Mouse (Mus musculus) cerebellum, postnatal 25 days (tissue): ENCODE data around the gene Zfand4.
"Not testable (repeated sequence)": the region's sequence is repeated elsewhere in the genome, so short reads cannot be mapped to it uniquely, and the experiment has no call there.

Experiments used
- DNase-seq, 2 experiments: peaks; one replicate each; pipeline ENCODE4 v3.0.0; 2021; ENCODE audit warnings: mixed read lengths in 2 of 2

The Zfand4 gene

DNA sequence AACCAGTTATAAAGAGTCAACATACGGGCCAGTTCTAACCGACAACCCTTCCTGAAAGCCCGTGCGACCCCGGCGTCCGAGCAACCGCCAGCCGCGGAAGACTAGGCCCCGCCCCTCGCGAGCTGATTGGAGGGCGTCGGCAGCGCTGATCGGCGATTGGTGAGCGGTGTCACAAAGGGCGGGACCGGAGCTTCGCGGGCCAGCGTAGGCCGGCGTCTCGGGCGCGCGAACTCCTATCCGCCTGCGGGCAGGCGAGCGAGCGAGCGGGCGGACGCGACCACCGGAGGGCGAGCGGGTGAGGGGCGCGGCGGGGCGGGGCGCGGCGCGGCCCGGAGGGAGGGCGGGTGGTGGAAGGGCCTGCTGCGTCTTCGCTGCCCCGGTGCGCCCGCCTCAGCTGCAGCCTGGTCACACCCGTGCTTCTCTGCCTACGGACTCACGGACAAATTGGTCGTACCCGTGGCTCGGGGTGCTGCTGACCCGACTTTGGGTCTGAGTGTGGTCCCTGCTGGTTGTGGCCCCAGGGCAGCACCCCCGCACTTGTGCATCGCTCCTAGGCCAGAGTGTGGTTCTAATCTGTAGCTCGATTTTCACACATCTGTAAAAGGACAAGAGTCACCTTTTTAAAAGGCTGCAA lies at the start of gene Zfand4:
TSS of gene Zfand4 (plus strand) at position 205 of the 634 bp plus-strand sequence.
- peak; percentile 94 to 96 for DNase-seq

- no peak for DNase-seq
Observed at GRCm38 (mm10) chr6:116227767-116228166, 36.3 kb upstream of the Zfand4 start.

- peak; percentile 70 to 84 for DNase-seq
Observed at GRCm38 (mm10) chr6:116228785-116229525, 35.1 kb upstream of the Zfand4 start.

GRCm38 (mm10) chr6:116234821-116235220 lies 29.2 kb upstream of the Zfand4 start:
- DNase-seq: not testable (repeated sequence)

- DNase-seq: peak in 1 of 2 experiments; percentile 20
Observed at GRCm38 (mm10) chr6:116235336-116235735, 28.7 kb upstream of the Zfand4 start.

GRCm38 (mm10) chr6:116238083-116238482 lies 25.9 kb upstream of the Zfand4 start:
- no peak for DNase-seq

DNA sequence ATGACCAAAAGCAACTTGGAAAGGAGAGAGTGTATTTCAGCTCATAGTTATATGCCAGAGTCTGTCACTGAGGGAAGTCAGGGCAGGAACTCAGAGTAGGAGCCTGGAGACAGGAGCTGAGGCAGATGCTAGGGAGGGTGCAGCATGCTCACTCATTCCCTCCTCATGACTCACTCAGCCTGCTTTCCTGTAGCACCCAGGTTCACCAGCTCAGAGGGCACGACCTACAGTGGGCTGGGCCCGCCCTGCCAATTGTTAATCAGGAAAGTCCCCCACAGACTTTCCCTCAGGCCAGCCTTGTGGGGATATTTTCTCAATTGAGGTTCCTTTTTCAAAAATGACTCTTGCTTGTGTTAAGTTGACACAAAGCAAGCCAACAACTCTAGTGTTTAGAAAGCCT lies 23.7 kb upstream of the Zfand4 start:
- DNase-seq: no peak

DNA sequence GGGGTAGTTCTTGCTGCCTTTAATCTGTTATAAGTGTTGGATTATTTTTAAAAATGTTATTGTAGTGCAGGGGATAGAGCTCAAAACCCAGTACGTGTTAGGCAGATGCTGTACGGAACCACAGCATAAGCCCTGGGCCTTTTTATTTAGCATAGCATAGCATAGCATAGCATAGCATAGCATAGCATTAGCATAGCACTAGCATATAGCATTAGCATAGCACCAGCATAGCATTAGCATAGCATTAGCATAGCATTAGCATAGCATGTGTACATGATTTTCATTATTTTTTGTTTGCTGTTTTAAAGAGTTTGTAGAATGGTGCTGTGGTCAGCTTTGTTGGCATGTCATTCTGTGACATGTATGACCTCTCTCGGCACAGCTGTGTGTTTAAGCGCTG lies 4.4 kb upstream of the Zfand4 start:
- DNase-seq: no peak

DNA sequence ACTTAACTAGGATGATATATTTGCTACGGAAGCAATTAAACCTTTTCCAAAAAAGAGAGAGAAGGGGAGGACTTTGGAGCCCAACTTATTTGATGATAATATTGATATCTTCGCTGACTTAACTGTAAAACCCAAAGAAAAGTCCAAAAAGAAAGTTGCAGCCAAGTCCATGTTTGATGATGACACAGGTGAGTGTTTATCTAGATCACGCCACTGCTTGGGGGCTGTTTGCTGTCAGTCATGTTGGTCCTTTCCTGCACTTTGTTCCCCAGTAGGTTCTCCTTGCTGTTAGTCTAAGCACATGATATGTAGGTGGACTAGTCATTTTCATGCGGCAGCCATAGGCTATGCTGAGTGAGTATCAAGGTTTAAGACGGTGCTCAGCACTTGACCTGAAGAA lies 3.5 kb upstream of the Zfand4 start:
- no peak for DNase-seq

- no peak for DNase-seq
Observed at GRCm38 (mm10) chr6:116262824-116263223, 1.2 kb upstream of the Zfand4 start.

GRCm38 (mm10) chr6:116264836-116265235 lies 814 bp downstream of the Zfand4 start:
- no peak for DNase-seq

GRCm38 (mm10) chr6:116265603-116266002 lies 1.6 kb downstream of the Zfand4 start:
- no peak for DNase-seq

- no peak for DNase-seq
Observed at GRCm38 (mm10) chr6:116266273-116267109, 2.5 kb downstream of the Zfand4 start.

DNA sequence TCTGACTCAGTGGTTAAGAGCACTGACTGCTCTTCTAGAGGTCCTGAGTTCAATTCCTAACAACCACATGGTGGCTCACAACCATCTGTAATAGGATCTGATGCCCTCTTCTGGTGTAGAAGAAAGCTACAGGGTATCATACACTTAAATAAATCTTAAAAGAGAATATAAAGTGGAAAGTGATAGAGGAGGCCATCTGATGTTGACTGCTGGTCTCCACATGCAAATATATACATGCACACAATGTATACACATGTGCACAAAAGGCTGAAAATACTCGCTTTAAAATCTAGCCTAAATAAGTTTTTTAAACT lies 3.0 kb downstream of the Zfand4 start:
- DNase-seq: no peak

- DNase-seq: no peak
Observed at GRCm38 (mm10) chr6:116275695-116276094, 11.7 kb downstream of the Zfand4 start.

- DNase-seq: no peak
Observed at GRCm38 (mm10) chr6:116278679-116279317, 14.8 kb downstream of the Zfand4 start.

DNA sequence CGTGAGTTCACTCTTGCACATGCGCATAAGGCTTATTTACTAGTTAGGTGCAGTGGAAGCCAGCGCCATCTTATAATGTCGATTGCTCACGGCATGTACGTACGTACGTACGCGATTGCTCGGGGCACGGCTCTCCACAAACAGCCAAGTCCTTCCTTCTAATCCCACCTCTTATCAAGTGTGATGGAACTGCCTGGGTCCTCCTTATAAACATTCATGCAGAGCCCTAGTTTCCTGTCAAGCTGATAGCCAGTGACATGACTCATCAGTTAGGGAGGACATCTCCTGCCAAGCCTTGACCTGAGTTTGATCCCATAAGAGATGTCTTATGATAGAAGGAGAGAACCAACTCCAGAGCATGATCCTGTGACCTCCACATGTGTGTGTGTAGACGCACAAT lies 17.0 kb downstream of the Zfand4 start:
- DNase-seq: no peak

DNA sequence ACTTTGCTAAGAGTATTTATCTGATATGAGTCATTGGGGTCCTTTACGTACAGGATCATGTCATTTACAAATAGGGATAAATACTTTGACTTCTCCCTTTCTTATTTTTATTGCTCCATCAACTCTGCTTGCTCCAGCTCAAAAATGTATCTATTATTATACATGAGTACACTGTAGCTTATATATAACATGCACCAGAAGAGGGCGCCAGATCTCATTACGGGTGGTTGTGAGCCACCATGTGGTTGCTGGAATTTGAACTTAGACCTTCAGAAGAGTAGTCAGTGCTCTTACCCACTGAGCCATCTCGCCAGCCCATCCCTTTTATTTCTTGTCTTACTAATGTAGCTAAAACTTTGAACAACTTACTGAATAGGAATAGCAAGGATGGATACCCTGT lies 18.5 kb downstream of the Zfand4 start:
- no peak for DNase-seq

GRCm38 (mm10) chr6:116283280-116283679 lies 19.3 kb downstream of the Zfand4 start:
- no peak for DNase-seq

DNA sequence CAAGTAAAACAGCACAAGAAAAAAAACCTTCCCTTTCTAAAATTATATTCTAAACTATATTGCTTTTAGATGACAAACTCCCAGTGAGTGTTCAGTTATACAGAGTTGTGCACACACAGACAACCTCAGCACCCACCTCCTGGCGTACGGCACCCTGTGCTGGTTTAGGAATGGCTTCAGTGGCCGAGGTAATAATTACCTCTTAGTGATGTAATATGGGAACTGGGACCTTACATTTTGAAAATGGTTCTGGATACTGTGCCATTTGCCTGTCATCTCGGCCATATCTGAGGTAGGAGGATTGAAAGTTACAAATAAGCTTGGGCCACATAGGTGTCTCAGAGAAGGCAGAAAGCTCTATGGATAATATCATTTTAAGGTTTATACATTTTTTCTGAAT lies 22.3 kb downstream of the Zfand4 start:
- no peak for DNase-seq

DNA sequence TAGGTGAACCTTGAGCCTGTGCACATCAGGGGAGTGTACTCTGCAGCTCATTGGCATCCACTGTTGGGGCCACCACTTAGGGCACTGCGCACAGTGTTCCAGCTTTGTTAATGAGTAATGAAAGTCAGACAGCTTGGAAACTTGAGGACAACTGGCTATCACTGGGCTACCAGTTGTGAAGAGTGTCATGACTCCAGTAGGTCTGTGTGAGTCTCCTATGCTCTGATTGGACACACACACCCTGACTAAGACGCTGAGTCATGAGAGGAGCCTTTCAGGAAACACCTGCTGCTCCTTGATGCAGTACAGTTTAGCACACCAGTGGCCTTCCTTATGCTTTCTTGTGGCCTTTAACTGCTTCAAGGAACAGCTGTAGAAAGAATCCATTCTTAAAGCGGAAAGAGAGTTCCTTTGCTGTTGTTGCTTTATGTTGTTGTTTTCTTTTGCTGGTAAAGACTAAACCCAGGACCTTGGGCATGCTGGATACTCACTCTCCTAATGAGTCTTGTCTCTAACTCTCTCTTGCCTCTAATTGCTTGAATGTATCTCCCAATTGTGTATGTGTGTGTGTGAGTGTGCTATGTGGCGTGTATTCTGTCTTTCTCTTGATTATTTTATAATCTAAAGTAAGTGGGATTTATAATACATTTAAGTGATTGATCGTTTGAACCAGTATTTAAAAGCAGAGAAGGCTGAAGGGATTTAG lies 23.0 kb downstream of the Zfand4 start:
- DNase-seq: no peak

GRCm38 (mm10) chr6:116311411-116311810 lies 47.4 kb downstream of the Zfand4 start:
- DNase-seq: no peak

DNA sequence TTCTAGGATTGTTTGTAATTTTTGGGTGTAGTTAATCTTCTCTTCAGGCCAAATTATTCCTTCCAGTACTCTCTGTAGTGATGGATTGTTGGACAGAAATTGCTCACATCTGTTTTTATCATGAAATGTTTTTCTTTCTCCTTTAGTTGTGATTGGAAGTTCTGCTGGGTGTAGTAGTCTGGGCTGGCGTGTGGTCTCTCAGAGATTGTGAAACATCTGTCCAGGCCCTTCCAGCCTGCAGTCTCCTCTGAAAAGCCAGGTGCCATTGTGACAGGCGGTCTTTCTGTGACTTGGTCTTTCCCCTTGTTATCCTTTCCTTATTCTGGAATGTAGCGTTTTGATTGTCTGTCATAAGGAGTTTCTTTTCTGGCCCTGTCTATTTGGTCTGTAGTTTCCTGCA lies 55.2 kb downstream of the Zfand4 start:
- DNase-seq: no peak
